Mouse (Mus musculus) heart, embryonic 15.5 days (tissue): Measurements from ENCODE around the gene Parp2. TPM values are rescaled to one million over a fixed set of nuclear protein-coding genes. Genes with fewer than 3 reads are reported as not detected.
"Not testable (repeated sequence)": the region's sequence is repeated elsewhere in the genome, so short reads cannot be mapped to it uniquely, and the experiment has no call there.

Source experiments
- ATAC-seq: fragments of 200-750 bp; cut with Nextera tagmentation; replicated peaks from 2 replicates; pipeline ENCODE4 v1.8.0; 2017; ENCODE audit warnings: low read depth, moderate TSS enrichment; ENCODE audit not compliant: insufficient number of reproducible peaks, insufficient read depth, low FRiP score
- H3K27ac ChIP-seq: fragments of 300-500 bp; sonication (generic); 2 replicates; pipeline ENCODE4 v1.5.1; 2015; ENCODE audit warnings: mild to moderate bottlenecking, inconsistent platforms
- H3K27me3 ChIP-seq: fragments of 300-500 bp; sonication (generic); 2 replicates; pipeline ENCODE4 v1.6.1; 2015; ENCODE audit warnings: inconsistent platforms
- H3K36me3 ChIP-seq: fragments of 300-500 bp; sonication (generic); 2 replicates; pipeline ENCODE4 v1.6.1; 2015; ENCODE audit warnings: mild to moderate bottlenecking, inconsistent platforms
- H3K4me1 ChIP-seq: fragments of 300-500 bp; sonication (generic); replicated peaks from 2 replicates; pipeline ENCODE4 v1.6.1; 2015; ENCODE audit warnings: inconsistent platforms
- H3K4me2 ChIP-seq: fragments of 300-500 bp; sonication (generic); 2 replicates; pipeline ENCODE4 v1.6.1; 2015; ENCODE audit warnings: inconsistent platforms, mild to moderate bottlenecking, moderate library complexity
- H3K4me3 ChIP-seq: fragments of 300-500 bp; sonication (generic); 2 replicates; pipeline ENCODE4 v1.5.1; 2015; ENCODE audit warnings: mild to moderate bottlenecking, inconsistent platforms
- H3K9ac ChIP-seq: fragments of 300-500 bp; sonication (generic); 2 replicates; pipeline ENCODE4 v1.6.1; 2015; ENCODE audit warnings: mild to moderate bottlenecking, inconsistent platforms
- H3K9me3 ChIP-seq: fragments of 300-500 bp; sonication (generic); replicated peaks from 2 replicates; pipeline ENCODE4 v1.6.1; 2016; ENCODE audit warnings: inconsistent platforms
- WGBS: fragments of 180-500 bp; shearing (Covaris S2); methylation state at CpG from one replicate; pipeline ENCODE4 v1.1.7; 2015; ENCODE audit warnings: mixed read lengths; 5-methylcytosine and 5-hydroxymethylcytosine counted together
- polyA plus RNA-seq: library from polyadenylated mRNA; unstranded; fragments of >200 nt; fragmentation: Nextera tagmentation; extraction: Ambion mirVana; gene quantifications from 2 replicates; pipeline ENCODE4 v1.2.1, GENCODE M21; 2015

Parp2 gene
- polyA plus RNA-seq, 1 experiment from 2014 or later = 36.5 TPM

DNA sequence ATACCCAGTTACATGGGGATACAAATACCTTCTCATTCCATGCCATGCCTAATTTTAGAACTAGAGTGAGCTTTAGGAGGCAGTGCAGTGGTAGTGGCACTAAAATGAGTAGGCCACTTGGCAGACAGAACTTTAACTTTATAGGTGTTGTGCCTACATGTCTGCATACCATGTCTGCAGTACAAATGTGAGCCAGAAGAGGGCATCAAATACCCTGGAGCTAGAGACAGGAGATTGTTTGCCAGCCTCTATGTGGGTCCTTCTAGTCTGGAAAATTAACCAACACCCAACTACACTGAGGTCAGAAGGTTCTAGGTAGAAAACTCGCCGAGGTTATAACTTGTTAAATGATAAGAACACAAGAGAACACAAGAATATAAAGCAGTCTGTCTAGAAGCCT is 9.1 kb upstream of the Parp2 start:
- no peak for ATAC-seq
- WGBS = 56% methylated on average over 2 of the region's 2 CpGs
- H3K9me3 ChIP-seq = no peaks in the 10 kb centered on the region

GRCm38 (mm10) chr14:50799502-50800259 is 8.0 kb upstream of the Parp2 start:
- H3K9me3 ChIP-seq = no peaks in the 10 kb centered on the region
- no peak overlapping the region for H3K4me3 ChIP-seq
- ATAC-seq = no peak
- no peak overlapping the region for H3K9ac ChIP-seq
- H3K27me3 ChIP-seq = no peaks in the 10 kb centered on the region
- H3K4me2 ChIP-seq = no peak overlapping the region
- H3K4me1 ChIP-seq = no peaks in the 10 kb centered on the region
- H3K36me3 ChIP-seq = no peaks in the 10 kb centered on the region
- WGBS = 7% methylated on average over 3 of the region's 3 CpGs
- no peak overlapping the region for H3K27ac ChIP-seq

More for the DNA sequence above, 9.1 kb upstream of the Parp2 start:
- Histone ChIP-seq H3K27me3 (no peaks in the 10 kb centered on the region), H3K36me3 (no peaks in the 10 kb centered on the region), H3K4me3 (no peak overlapping the region), H3K4me2 (no peak overlapping the region), H3K4me1 (no peaks in the 10 kb centered on the region), H3K27ac (no peak overlapping the region), H3K9ac (no peak overlapping the region)

- no peaks in the 10 kb centered on the region for H3K9me3 ChIP-seq
- H3K4me3 ChIP-seq = no peak overlapping the region
- 85% methylated on average over 6 of the region's 6 CpGs for WGBS
- no peak overlapping the region for H3K4me2 ChIP-seq
- H3K9ac ChIP-seq = no peak overlapping the region
- ATAC-seq = no peak
- H3K27ac ChIP-seq = no peak overlapping the region
- no peaks in the 10 kb centered on the region for H3K27me3 ChIP-seq
- no peaks in the 10 kb centered on the region for H3K36me3 ChIP-seq
- H3K4me1 ChIP-seq = peaks cover 2% of the 10 kb centered on the region; the same call in 1 of the 2 replicates
These were observed 5.2 kb upstream of the Parp2 start for GRCm38 (mm10) chr14:50802441-50802840.

GRCm38 (mm10) chr14:50802843-50803562 is 4.6 kb upstream of the Parp2 start:
- ATAC-seq = no peak
- no peaks in the 10 kb centered on the region for H3K36me3 ChIP-seq
- 59% methylated on average over 4 of the region's 4 CpGs for WGBS

GRCm38 (mm10) chr14:50804683-50805082 is 3.0 kb upstream of the Parp2 start:
- H3K9me3 ChIP-seq = no peaks in the 10 kb centered on the region
- no peak overlapping the region for H3K27ac ChIP-seq
- ATAC-seq = no peak
- 67% methylated on average over 13 of the region's 13 CpGs for WGBS
- H3K27me3 ChIP-seq = no peaks in the 10 kb centered on the region
- H3K4me1 ChIP-seq = peaks cover 5% of the 10 kb centered on the region
- no peak overlapping the region for H3K4me3 ChIP-seq
- no peak overlapping the region for H3K9ac ChIP-seq
- no peak overlapping the region for H3K4me2 ChIP-seq
- H3K36me3 ChIP-seq = no peaks in the 10 kb centered on the region

More at GRCm38 (mm10) chr14:50802843-50803562, 4.6 kb upstream of the Parp2 start:
- Histone ChIP-seq H3K9ac (no peak overlapping the region), H3K4me3 (no peak overlapping the region), H3K4me2 (no peak overlapping the region), H3K27ac (no peak overlapping the region), H3K4me1 (peaks cover 2% of the 10 kb centered on the region; the same call in 1 of the 2 replicates), H3K9me3 (no peaks in the 10 kb centered on the region), H3K27me3 (no peaks in the 10 kb centered on the region)

DNA sequence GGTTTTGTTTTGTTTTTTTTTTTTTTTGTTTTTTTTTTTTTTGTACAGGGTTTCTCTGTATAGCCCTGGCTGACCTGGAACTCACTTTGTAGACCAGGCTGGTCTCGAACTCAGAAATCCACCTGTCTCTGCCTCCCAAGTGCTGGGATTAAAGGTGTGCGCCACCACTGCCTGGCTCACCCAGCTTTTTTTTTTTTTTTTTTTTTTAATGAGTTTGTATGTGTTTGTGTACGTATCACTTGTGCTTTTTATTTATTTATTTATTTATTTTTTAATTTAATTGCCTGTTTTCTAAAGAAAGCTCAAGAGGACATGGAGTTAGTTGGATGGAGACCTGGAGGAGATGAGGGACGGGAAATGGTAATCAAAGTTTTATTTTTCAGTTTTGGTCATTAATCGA is 1.2 kb upstream of the Parp2 start:
- ATAC-seq, H3K27me3 ChIP-seq, H3K9me3 ChIP-seq, H3K4me1 ChIP-seq: not testable (repeated sequence)
- Histone ChIP-seq H3K27ac (peak overlapping the region; percentile 90; the same call in 1 of the 2 replicates), H3K36me3 (peaks cover 13% of the 10 kb centered on the region; the same call in 1 of the 2 replicates), H3K4me2 (peak overlapping the region; percentile 65), H3K9ac (0 out of 2 replicates have a peak overlapping the region, but pooled peaks have one; percentile 25), H3K4me3 (0 out of 2 replicates have a peak overlapping the region, but pooled peaks have one; percentile 19)
- 87% methylated on average over 5 of the region's 5 CpGs for WGBS

DNA sequence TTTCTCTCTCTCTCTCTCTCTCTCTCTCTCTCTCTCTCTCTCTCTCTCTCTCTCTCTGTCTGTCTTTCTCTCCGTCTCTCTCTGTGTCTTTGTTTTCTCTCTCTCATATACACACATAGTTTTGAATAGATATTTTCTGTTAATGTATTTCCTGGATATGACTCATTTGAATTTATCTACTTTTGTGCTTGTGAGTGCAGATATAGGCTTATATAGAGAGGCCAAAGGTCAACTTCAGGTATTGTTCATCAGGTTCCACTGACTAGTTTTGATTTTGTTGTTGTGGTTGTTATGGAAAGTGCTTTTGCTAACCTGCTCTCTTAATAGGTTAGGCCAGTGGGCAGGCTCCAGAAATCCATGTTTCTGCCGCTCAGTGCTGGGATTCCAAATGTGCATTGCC is 5.4 kb downstream of the Parp2 start:
- Histone ChIP-seq H3K27ac (no peak overlapping the region), H3K9ac (no peak overlapping the region), H3K4me3 (no peak overlapping the region), H3K4me2 (no peak overlapping the region), H3K36me3 (peaks cover 64% of the 10 kb centered on the region), H3K9me3 (no peaks in the 10 kb centered on the region), H3K27me3 (no peaks in the 10 kb centered on the region), H3K4me1 (peaks cover 3% of the 10 kb centered on the region)
- ATAC-seq = no peak
- 95% methylated on average over 2 of the region's 2 CpGs for WGBS

DNA sequence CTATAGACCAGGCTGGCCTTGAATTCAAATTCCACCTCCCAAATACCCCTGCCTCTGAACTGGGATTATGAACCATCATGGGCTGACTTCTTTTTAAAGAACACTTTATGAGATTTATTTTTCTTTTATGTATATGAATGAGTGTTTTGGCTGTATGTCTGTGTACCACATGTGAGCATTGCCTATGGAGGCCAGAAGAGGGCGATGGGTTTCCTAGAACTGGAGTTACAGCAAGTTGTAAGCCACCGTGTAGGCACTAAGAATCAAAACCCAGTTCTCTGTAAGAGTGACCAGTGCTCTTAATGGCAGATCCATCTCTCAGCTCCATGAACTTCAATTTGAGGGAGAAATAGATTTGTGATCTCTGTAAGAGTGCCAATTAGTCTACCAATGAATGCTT is 15.6 kb downstream of the Parp2 start:
- no peaks in the 10 kb centered on the region for H3K9me3 ChIP-seq
- no peak overlapping the region for H3K4me3 ChIP-seq
- WGBS = 79% methylated on average over 2 of the region's 2 CpGs
- H3K9ac ChIP-seq = no peak overlapping the region
- H3K36me3 ChIP-seq = peaks cover 55% of the 10 kb centered on the region
- no peak for ATAC-seq
- no peak overlapping the region for H3K27ac ChIP-seq
- no peaks in the 10 kb centered on the region for H3K27me3 ChIP-seq
- no peaks in the 10 kb centered on the region for H3K4me1 ChIP-seq
- H3K4me2 ChIP-seq = no peak overlapping the region

DNA sequence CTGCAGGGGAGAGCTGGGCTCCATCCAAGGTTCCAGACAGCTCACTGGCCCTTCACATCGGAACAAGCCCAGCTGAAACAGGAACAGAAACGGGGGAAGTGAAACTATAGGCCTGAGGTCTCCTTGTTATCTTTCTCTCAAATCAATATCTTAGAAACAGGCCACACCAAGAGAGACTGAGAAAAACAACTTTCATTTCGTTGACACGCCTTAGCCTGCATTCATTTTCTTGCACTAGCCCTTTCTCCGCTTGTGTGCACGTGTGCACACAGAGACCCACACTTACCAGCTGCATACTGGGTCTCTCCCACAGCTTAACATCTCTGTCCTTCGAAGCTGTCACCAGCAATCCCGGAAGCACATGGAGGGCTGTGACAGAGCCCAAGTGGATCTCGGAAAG is 16.6 kb downstream of the Parp2 start:
- Histone ChIP-seq H3K27ac (no peak overlapping the region), H3K9me3 (no peaks in the 10 kb centered on the region), H3K9ac (no peak overlapping the region), H3K4me2 (no peak overlapping the region), H3K27me3 (no peaks in the 10 kb centered on the region), H3K36me3 (peaks cover 55% of the 10 kb centered on the region), H3K4me1 (no peaks in the 10 kb centered on the region), H3K4me3 (no peak overlapping the region)
- WGBS = 76% methylated on average over 9 of the region's 9 CpGs
- no peak for ATAC-seq

GRCm38 (mm10) chr14:50826579-50826978 is 18.9 kb downstream of the Parp2 start:
- WGBS = 89% methylated on average over 4 of the region's 4 CpGs
- Histone ChIP-seq H3K4me3 (no peak overlapping the region), H3K27ac (no peak overlapping the region), H3K27me3 (no peaks in the 10 kb centered on the region), H3K9me3 (no peaks in the 10 kb centered on the region), H3K4me1 (no peaks in the 10 kb centered on the region), H3K36me3 (peaks cover 37% of the 10 kb centered on the region), H3K9ac (no peak overlapping the region), H3K4me2 (no peak overlapping the region)
- ATAC-seq = no peak

DNA sequence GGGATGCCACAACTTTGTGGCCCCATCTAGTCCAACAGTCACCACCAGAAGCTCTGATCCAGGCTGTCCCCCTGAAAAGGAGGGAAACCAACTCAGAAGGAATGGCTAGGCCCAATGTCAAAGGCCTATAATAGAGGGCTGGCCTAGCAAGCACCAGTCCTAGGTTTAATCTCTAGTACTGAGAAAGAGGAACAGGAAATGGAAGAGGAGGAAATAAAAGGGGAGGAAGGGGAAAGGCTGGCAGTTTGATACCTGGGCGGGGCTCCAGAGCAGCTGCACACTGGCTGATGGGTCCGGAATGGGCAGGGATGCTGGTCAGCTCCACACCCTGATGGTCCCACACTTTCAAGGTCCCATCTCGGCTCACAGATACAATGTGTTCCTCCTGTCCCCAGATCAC is 22.2 kb downstream of the Parp2 start:
- Histone ChIP-seq H3K9me3 (no peaks in the 10 kb centered on the region), H3K36me3 (peaks cover 20% of the 10 kb centered on the region), H3K4me1 (no peaks in the 10 kb centered on the region), H3K27ac (no peak overlapping the region), H3K4me3 (no peak overlapping the region), H3K4me2 (no peak overlapping the region), H3K27me3 (no peaks in the 10 kb centered on the region), H3K9ac (no peak overlapping the region)
- 85% methylated on average over 3 of the region's 3 CpGs for WGBS
- no peak for ATAC-seq
